Mouse (Mus musculus) embryo, embryonic 10 days (tissue): ENCODE results near the gene Pdcd11.
A peak's percentile ranks its signal among the peaks of the same experiment; 100 is the strongest.

Source experiments
- DNase-seq: peaks from one replicate; pipeline ENCODE4 v3.0.0-alpha.2; 2015; ENCODE audit warnings: low spot score

The Pdcd11 gene

DNA sequence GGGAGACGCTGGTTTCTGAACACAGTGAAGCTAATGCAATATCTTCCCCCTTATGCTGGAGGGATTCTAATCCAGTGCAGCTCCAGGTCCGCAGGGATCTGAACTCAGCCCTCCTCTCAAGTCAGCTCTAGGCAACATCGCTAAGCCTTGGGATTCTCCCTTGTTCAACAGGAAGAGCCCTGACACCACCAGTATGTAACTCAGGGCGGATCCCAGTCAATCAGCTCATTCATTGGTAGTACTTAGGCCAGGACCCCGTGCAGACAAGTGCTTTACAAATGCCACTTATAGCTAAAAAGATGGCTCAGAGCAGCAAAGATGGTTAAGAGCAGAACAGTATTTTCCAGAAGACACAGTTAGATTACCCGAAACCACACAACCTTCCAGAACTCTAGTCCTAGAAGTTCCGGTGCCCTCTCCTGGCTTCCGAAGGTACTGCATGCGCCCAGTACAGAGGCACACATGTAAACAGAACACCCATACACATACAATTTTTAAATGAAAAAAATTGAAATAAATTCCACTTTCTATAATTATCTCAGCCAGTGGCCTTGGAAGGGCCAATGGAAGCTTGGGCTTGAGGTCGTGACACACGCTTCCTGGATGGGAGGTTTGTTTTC lies 78.3 kb downstream of the Pdcd11 start:
- DNase-seq: peak; percentile 89

DNA sequence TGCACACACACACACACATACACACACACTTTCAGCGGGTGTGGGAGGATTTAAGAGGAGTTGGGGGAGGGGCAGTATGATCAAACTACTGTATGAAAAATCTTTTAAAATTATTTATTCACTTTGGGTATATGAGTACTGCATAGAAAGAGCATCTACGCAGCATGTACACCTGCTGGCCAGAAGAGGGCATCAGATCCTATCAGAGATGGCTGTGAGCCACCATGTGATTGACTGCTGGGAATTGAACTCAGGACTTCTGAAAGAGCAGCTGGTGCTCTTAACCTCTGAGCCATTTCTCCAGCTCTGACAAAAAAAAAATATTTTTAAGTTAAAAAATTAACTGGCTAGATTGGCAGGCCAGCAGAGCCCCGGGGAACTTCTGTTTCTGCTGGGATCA lies 83.9 kb downstream of the Pdcd11 start:
- peak; percentile 54 for DNase-seq

DNA sequence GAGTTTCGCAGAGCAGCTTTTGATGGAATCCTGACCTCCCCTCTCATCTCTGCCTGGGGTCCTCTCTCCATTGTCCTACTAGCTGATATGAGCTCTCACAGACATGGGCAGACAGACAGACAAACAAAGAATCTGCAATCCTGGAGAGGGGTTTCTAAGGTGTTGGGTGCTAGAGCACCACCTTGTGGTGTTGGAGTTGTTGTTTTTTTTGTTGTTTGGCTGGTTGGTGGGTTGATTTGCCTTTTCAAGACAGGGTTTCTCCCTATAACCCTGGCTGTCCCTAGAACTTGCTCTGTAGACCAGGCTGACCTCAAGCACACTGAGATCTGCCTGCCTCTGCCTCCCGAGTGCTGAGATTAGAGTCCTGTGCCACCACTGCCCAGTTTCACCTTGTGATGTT lies 84.9 kb downstream of the Pdcd11 start:
- no peak for DNase-seq

DNA sequence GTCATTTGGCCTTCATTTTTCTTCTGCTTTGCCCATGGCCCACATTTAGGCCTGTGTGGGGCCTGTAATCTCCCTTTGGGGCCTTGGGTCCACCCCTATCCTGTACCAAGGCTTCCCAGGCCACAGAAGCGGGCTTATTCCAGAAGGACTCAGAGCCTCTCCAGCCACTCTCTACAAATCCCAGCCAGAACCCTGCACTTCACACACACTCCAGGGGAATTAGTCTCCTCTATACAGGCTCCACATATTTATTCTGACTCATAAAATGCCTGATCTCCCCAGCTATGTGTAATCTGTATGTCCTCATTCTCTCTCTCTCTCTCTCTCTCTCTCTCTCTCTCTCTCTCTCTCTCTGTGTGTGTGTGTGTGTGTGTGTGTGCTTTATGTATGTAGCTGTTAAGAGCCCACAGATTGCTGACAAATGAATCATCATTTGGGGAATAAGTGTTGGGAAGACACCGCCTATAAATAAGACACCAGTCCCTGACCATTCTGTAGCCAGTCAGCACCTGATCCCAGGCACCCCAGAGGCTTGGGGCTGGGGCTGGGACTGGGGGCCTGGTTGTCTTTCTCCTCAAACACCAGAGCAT lies 86.4 kb downstream of the Pdcd11 start:
- DNase-seq: no peak

DNA sequence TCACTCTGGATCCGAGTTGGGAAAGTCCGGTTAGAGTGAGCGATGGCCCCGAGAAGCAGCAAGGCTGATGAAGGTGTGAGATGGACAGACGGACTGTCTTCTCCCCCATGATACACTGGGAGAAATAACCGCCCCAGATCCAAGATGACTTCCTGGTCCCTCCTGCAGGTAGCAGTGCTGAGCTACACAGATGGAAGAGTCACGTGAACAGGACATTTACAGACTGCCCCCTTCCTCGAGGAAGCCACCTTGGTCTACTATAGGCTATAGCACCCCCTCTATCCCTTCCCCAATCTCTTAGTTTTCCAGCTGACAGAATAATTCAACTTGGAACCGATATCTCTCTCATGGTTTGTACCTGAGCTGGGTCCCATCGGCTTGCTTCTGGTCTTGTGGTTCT lies 87.4 kb downstream of the Pdcd11 start:
- DNase-seq: peak; percentile 72

DNA sequence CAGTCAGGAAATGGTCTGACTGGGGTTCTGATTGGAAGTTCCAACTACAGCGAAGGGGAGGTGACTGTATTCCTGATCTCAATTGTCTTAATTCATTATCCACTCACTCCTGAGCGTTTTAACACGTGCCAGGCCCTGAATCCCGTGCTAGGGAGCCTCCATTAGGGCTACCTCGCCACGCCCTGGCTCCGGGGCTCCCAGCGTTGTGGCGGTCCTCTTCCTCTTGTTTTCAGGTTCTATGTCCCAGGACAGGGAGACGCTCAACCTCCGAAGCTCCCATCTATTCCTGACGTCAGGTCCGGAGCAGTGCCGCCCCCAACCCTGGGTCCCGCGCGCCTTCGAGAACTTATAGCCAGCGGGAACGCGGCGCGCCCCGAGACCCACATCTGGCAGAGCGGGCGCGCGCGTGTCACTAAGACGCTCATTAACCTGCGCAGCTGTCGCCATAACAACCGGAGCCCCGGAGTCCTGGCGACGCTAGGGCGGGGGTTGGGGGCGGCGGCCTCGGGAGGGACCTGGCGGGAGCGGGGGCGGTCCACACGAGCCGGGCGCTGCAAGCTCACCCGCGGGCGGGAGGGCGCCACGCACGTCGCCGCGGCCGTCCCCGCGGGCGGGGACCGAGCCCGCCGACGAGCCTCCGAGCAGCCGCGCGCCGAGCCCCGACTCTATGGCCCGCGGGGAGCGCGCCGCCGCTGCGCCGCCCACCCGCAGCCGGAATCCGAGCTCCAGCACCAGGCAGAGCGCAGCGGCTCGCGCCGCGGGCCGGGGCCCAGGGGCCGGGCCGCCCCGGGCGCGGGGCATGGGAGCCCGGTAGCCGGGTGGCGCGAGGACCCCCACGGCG lies 88.1 kb downstream of the Pdcd11 start, which contains the start of gene Neurl1a:
TSS of gene Neurl1a (plus strand) at position 390 of the 841 bp plus-strand sequence.
- peak; percentile 80 for DNase-seq

DNA sequence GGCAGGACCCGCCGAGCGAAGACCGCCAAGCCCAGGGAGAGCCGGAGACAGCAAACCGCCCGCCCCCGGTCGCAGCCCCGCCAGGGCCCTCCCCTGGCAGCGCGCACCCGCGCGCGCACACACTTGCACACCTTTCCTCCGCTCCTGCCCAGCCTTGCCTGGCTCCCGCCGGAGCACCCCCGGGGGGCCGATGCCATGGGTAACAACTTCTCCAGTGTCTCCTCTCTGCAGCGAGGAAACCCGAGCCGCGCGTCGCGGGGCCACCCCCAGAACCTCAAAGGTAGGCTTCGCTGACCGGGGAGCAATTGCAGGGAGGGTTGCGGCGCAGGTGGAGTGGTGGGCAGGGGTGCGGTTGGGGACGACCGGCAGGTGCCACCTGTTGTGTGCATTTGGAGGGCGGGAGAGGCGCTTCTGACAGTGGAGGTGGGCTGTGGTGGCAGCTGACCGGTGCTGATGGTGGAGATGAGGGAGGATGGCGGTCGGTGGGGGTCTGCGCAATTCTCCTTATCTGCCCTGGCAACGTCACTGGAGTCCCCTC lies 88.8 kb downstream of the Pdcd11 start:
- DNase-seq: no peak

DNA sequence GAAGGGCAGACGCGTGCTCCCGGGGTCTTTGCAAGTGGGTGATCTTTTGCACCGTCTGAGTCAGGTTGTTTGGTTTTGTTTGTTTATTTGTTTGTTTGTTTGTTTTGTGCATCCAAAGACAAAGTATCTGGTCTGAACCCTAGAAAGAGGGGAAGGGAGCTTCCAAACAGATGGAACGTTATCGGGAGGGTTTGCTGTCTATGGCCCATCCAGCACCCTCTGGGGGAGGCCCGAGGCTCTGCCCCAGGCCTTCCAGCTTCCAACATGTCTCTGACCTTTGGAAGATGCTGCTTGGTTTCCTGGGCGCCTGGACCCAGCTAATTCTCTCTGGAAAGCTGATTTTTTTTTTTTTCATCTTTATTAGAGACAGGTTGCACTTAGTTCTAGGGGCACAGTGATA lies 89.4 kb downstream of the Pdcd11 start:
- no peak for DNase-seq
